Mouse (Mus musculus): Measurements from ENCODE around the gene Gm20517.

The Gm20517 gene

GRCm38 (mm10) chr17:47610849-47611660, at the start of gene Gm20517, which contains the start of the genes Bysl and Med20:
Gene Gm20517, plus strand, starts transcription at chr17:47611589.
Gene Bysl, minus strand, starts transcription at chr17:47611492.
Gene Med20, plus strand, starts transcription at chr17:47611582.
- peak; percentile 96 to 97 for DNase-seq (ENCODE audit: low spot score in 2 of 2)

DNA sequence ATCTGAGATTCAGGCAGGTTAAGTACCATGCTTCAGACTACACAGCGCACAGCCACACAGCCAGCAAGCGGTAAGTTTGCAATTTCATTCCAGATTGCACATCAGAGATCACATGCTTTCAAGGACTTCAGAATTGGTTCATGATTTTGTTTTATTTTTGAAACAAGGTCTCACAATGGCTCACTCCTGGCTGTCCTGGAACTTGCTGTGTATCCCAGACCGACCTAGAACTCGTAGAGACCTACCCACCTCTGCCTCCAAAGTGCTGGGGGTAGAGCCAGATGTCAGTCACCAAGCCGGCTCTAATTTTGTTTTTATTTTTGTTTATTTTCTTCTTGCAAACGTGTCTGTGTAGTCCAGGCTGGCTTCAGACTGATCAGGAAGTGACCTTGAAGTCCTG, 48.5 kb upstream of the Gm20517 start:
- DNase-seq (ENCODE audit: low spot score in 2 of 2), result no peak

- no peak for DNase-seq (ENCODE audit: low spot score in 2 of 2)
Observed at GRCm38 (mm10) chr17:47564612-47565011, 46.8 kb upstream of the Gm20517 start.

DNA sequence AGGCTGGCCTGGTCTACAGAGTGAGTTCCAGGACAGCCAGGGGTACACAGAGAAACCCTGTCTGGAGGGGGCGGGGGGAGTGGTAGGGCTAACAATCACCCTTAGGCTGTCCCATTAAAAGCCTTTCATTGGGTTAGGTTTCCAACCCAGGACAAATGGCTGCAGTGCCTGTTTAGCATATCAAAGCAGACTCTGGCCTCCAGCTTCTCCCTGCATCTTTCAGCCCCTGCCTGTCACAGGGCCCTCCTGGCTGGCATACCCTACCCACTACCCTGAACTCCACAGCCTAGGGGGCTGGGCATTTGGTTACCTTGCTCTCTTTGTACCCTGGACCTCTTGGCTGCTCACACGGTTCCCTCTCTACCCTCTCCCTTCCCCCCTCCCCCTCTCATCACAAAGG, 45.3 kb upstream of the Gm20517 start:
- DNase-seq (ENCODE audit: low spot score in 2 of 2), result no peak

DNA sequence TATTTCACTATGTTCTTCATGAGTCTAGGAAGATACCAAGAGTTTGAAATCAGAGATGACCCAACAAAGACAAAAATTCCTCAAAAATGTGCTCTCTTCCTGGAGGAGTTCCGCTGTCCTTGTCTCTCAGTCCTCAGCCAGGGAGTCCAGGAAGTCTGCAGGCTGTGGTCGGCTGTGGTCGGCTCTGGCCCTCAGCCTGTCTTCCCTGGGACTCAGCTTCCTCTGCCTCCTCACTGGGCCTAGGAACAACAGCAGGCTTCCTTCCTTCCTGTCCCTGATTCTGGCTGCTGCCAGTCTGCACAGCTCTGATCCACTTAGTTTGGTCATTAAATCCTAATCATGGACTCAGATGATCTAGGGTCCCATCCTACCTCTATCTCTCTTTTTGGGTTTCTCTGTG, 44.1 kb upstream of the Gm20517 start:
- no peak for DNase-seq (ENCODE audit: low spot score in 2 of 2)

- DNase-seq (ENCODE audit: low spot score in 2 of 2), result peak in 1 of 2 experiments; percentile 40
Observed at GRCm38 (mm10) chr17:47568389-47568788, 43.0 kb upstream of the Gm20517 start.

- no peak for DNase-seq (ENCODE audit: low spot score in 2 of 2)
Observed at GRCm38 (mm10) chr17:47568951-47569527, 42.4 kb upstream of the Gm20517 start.

DNA sequence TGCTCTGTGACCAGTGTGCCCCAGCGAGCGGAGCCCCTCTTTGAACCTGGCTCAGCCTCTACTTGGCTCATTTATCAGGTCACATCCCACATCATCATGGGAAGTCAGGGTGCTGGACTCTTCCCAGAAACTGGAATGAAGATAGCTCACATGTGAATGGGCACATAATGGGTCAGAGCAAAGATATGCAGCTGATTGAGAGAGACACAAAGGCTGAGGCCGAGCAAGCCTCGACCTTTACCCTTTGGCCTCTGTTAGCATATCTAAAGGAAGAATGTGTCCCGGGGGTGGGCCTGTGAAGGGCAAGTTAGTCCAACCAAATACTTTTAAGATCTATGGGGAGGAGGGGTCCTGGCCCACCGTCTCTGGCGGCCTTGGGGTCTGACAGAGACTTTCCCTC, 39.8 kb upstream of the Gm20517 start:
- DNase-seq (ENCODE audit: low spot score in 2 of 2), result no peak

GRCm38 (mm10) chr17:47572436-47572835, 39.0 kb upstream of the Gm20517 start:
- DNase-seq (ENCODE audit: low spot score in 2 of 2), result no peak

- DNase-seq (ENCODE audit: low spot score in 2 of 2), result no peak
Observed at GRCm38 (mm10) chr17:47574028-47574427, 37.4 kb upstream of the Gm20517 start.

DNA sequence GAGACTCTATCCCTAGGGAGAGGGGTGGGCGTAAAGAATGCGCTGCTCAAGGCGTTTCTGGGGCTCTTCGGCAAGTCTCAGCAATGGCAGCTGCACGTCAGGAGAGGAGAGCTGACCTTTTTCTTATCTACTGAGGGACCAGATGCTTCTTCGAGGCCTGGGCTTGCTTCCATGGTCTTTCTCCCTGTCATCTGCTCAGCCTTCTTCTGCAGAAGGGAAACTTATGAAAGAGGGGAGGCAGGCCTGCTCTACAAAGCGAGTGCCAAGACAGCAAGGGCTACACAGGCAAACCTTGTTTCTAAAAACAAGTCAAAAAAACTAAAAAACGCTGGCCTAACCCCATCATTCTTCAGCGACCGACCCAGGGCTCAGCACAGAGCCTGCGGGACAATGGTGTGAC, 36.6 kb upstream of the Gm20517 start:
- no peak for DNase-seq (ENCODE audit: low spot score in 2 of 2)

DNA sequence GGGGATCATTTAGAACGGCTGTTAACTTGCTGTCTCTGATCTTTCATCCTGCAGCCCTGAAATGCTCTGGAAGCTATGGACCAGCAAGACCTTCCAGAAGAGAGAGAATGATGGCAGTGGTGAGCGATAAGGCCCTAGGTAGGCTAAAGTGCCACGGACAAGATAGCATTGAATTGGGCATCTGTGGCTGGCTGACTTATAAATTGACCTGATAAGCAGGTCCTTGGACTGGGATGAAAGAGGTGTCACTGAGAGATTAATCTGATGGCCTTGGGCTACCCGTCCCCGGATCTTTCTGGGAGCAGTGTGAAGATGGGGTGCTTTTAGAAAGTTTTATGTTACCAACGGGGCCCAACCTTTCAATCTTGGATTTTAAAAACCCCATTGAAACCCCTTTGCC, 32.7 kb upstream of the Gm20517 start:
- peak in 1 of 2 experiments; percentile 51 for DNase-seq (ENCODE audit: low spot score in 2 of 2)

GRCm38 (mm10) chr17:47580962-47581361, 30.4 kb upstream of the Gm20517 start:
- DNase-seq (ENCODE audit: low spot score in 2 of 2), result no peak

DNA sequence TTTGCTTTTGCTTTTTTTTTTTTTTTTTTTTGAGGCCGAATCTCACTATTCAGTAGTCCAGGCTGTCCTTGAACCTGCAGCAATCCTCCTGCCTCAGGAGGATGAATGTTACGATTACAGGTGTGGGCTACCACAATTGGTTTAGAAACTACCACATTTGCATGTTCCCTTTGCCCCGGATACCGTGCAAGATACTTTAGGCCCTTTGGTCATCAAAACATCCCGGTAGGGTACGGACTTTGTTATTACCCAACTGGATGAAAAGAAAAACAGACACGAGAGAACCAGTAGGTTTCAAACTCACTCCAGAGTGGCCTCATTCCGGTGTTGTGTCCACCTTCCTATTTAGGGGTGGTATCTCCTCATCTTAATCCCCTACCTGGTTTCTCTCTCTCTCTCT, 22.9 kb upstream of the Gm20517 start:
- no peak for DNase-seq (ENCODE audit: low spot score in 2 of 2)

DNA sequence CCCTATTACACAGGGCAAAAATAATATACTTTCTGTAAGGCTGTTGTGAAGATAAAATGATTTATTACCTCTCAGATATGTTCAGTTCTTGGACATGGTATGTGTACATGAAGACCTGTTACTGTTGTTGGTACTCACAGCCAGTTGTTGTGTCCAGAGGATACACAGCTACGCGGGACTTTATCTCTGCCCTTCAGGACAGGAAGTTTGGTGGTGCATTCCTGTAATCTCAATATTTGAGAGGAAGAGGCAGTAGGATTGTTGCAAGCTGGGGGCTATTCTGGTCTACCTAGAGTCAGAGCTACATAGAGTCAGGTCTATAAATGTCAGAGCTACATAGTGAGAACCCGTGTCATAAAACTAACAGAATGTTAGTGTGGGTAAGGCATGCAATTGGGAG, 20.3 kb upstream of the Gm20517 start:
- no peak for DNase-seq (ENCODE audit: low spot score in 2 of 2)

DNA sequence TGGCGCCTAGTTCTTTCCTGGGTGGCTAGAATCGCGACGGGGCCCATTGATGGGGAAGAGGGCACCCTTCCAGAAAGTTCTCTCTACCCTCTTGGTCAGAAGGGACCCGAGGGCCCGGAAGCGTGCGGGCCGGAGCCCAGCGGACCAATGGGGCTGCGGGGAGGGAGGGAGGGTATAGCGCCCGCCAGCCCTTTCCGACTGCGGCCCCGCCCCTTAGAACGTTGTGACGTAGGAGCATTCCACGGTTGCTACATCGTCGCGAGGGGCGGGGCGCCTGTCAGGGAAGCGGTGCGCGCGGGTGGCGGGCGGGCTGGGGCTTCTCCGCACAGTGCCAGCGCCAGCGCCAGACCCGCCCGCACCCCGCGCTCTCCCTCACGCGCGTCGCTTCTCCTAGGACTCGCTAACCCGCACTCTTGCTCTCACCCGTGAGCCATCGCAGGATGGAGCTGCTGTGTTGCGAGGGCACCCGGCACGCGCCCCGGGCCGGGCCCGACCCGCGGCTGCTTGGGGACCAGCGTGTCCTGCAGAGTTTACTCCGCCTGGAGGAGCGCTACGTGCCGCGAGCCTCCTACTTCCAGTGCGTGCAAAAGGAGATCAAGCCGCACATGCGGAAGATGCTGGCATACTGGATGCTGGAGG, 18.1 kb upstream of the Gm20517 start:
- peak; percentile 98 to 99 for DNase-seq (ENCODE audit: low spot score in 2 of 2)

DNA sequence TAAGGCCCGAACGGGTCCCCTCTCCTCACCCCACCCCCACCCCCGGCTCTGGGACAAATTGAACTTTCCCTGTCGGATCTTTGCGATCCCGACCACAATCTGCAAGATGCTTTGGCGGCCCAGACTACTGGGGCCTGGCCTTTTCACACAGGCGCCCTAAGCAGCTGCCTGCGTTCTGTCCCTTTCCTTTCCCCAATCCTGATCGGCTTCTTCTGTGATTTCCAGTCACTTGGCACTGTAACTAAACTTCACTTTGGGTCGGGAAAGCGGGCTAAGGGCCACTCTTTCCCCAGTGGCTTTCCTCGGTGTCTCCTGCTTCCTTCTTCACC, 17.6 kb upstream of the Gm20517 start:
- peak in 1 of 2 experiments; percentile 74 for DNase-seq (ENCODE audit: low spot score in 2 of 2)

GRCm38 (mm10) chr17:47594183-47594968, 17.0 kb upstream of the Gm20517 start:
- peak; percentile 65 to 80 for DNase-seq (ENCODE audit: low spot score in 2 of 2)

GRCm38 (mm10) chr17:47594969-47595247, 16.5 kb upstream of the Gm20517 start:
- no peak for DNase-seq (ENCODE audit: low spot score in 2 of 2)

DNA sequence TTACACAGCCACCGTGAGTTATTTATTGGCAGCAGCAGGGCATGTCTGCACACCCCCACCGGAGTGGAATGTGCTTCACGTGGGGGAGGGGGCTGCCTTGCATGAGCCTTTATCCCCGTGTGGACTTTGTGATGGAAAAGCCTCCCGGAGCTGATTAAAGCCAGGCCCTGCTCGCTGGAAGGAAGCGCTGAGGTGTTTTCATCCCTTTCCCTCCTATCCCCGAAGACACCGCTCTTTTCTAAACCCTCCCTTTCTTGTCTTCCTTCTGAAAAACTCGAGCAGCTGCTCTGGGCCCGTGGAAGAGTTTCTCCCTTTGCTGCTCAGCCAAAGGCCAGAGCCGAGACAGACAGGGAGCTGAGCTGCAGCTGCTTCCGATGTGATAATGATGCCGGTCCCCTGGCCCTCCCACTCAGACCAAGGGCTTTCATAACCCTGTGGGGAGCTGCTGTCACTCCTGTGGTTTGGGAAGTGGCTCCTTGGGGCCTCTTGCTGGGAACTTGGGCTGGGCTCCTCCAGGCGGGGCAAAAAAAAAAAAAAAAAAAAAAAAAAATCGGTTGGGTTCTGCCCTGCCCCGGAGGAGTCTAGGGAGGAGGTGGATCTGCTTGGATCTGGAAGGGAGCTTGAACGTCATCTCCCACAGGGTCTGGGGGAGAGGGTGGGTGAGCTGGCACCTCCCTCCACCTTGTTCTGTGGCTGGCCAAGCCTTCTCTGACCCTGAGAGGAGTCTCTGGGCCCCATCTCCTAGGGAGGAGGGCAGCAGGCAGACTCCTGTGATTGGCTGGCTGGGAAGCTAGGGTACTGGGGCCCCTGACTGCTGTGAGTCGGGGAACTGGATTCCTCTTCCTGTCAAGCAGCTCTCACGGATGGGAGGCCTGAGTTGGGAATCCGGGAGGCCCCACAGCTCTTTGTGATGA, 15.9 kb upstream of the Gm20517 start:
- DNase-seq (ENCODE audit: low spot score in 2 of 2), result peak; percentile 78 to 87

GRCm38 (mm10) chr17:47596162-47596838, 15.1 kb upstream of the Gm20517 start:
- DNase-seq (ENCODE audit: low spot score in 2 of 2), result peak; percentile 37 to 80

Measured in spleen, postnatal 4 days (tissue).